ENCODE assay signal across 19 mouse cellular contexts in the genomic region with DNA sequence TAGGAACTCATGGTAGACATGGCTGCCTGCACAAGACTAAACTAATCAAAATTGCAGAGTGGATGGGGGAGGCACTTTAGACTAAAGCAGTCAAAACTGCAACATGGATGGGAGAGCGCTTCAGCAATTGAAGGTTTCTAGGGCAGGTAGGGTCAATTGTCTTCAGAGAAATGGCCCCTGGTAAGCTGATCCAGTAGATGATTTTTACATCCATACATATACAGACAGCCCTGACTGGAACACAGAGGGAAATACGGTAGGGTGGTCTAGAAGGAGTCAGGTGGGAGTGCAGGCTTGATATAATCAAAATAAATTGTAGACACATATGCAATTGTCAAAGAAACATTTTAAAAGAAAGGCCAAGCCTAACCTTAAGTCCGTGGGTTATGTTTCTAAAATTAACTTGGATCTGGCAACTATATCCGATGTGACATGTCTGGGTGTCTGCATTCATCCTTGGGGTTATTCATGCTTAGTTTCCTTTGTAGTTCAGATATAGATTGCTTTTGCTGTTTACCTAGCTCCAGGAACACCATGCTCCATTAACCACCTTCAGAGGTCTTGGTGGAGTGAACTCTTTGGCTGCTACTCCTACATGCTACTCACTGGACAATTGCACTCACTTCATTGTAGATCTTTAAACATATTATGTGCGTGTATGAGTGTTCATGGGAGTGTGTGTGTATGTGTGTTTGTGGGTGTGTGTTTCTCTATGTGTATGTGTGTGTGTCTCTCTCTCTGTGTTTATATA.
"Had no signal": no experiment of that assay in that cellular context is flagged by ENCODE, and none has a peak within 500 bp of the region (broad histone marks: within the 10 kb centered on the region; RNA-seq: fewer than 3 reads in every experiment).

No protein-coding gene starts in this region.

- H3K27ac ChIP-seq: midbrain, embryonic 10.5 days; midbrain, embryonic 12.5 days; neural tube, embryonic 13.5 days; neural tube, embryonic 15.5 days had no signal

- H3K36me3 ChIP-seq: midbrain, embryonic 10.5 days; midbrain, embryonic 12.5 days; neural tube, embryonic 13.5 days; neural tube, embryonic 15.5 days had no signal

- H3K9ac ChIP-seq: lung, embryonic 14.5 days; midbrain, embryonic 12.5 days; neural tube, embryonic 13.5 days; neural tube, embryonic 15.5 days had no signal

- DNase-seq: lung, adult 18-20 months; lung, embryonic 14.5 days; lung, postnatal 10 days; lung, postnatal 4 days; midbrain, embryonic 14.5 days; retina, postnatal 1 day; right cerebral cortex, adult 18-20 months; right cerebral cortex, postnatal 25 days; right cerebral cortex, postnatal 4 days; spleen, adult 18-20 months; thymus, adult 18-20 months; thymus, postnatal 14 days; thymus, postnatal 36 days had no signal

- H3K27me3 ChIP-seq: midbrain, embryonic 12.5 days; neural tube, embryonic 13.5 days; neural tube, embryonic 15.5 days had no signal

- H3K9me3 ChIP-seq: midbrain, embryonic 12.5 days; neural tube, embryonic 15.5 days had no signal

- H3K4me2 ChIP-seq: lung, embryonic 14.5 days; midbrain, embryonic 12.5 days; neural tube, embryonic 13.5 days; neural tube, embryonic 15.5 days had no signal

- ATAC-seq: midbrain, embryonic 16.5 days had no signal

- H3K4me3 ChIP-seq: midbrain, embryonic 10.5 days; midbrain, embryonic 12.5 days; myocyte; neural tube, embryonic 13.5 days; neural tube, embryonic 15.5 days had no signal
